Mouse (Mus musculus) kidney, embryonic 15.5 days (tissue): ENCODE measurements around the gene Rap1gap2. TPM values are rescaled to one million over a fixed set of nuclear protein-coding genes. Genes with fewer than 3 reads are reported as not detected.

Experiments
- ATAC-seq: fragments of 200-750 bp; cut with Nextera tagmentation; replicated peaks from 2 replicates; pipeline ENCODE4 v1.8.0; 2017; ENCODE audit warnings: moderate TSS enrichment; ENCODE audit not compliant: low FRiP score
- H3K27ac ChIP-seq: fragments of 300-500 bp; sonication (generic); 2 replicates; pipeline ENCODE4 v1.5.1; 2015; ENCODE audit warnings: mild to moderate bottlenecking, inconsistent platforms
- H3K27me3 ChIP-seq: fragments of 300-500 bp; sonication (generic); 2 replicates; pipeline ENCODE4 v1.6.1; 2015; ENCODE audit warnings: inconsistent platforms
- H3K36me3 ChIP-seq: fragments of 300-500 bp; sonication (generic); 2 replicates; pipeline ENCODE4 v1.6.1; 2015; ENCODE audit warnings: inconsistent platforms
- H3K4me1 ChIP-seq: fragments of 300-500 bp; sonication (generic); 2 replicates; pipeline ENCODE4 v1.6.1; 2015; ENCODE audit warnings: inconsistent platforms
- H3K4me2 ChIP-seq: fragments of 300-500 bp; sonication (generic); 2 replicates; pipeline ENCODE4 v1.6.1; 2015; ENCODE audit warnings: moderate library complexity, mild to moderate bottlenecking, inconsistent platforms
- H3K4me3 ChIP-seq: fragments of 300-500 bp; sonication (generic); replicated peaks from 2 replicates; pipeline ENCODE4 v1.5.1; 2015; ENCODE audit warnings: mild to moderate bottlenecking, inconsistent platforms
- H3K9ac ChIP-seq: fragments of 300-500 bp; sonication (generic); 2 replicates; pipeline ENCODE4 v1.6.1; 2015; ENCODE audit warnings: mild to moderate bottlenecking, inconsistent platforms
- H3K9me3 ChIP-seq: fragments of 300-500 bp; sonication (generic); replicated peaks from 2 replicates; pipeline ENCODE4 v1.6.1; 2016; ENCODE audit warnings: inconsistent platforms
- WGBS: fragments of 180-500 bp; shearing (Covaris S2); methylation state at CpG from one replicate; pipeline ENCODE4 v1.1.7; 2015; ENCODE audit warnings: mixed read lengths; 5-methylcytosine and 5-hydroxymethylcytosine counted together
- polyA plus RNA-seq: library from polyadenylated mRNA; unstranded; fragments of >200 nt; fragmentation: Nextera tagmentation; extraction: Ambion mirVana; gene quantifications from 2 replicates; pipeline ENCODE4 v1.2.1, GENCODE M21; 2015

Rap1gap2 gene
- polyA plus RNA-seq, 1 experiment from 2014 or later = 6.4 TPM

- Histone ChIP-seq H3K27ac (no peak overlapping the region), H3K36me3 (no peaks in the 10 kb centered on the region), H3K4me3 (peak overlapping the region; percentile 9; the same call in 1 of the 2 replicates), H3K9me3 (no peaks in the 10 kb centered on the region), H3K9ac (0 out of 2 replicates have a peak overlapping the region, but pooled peaks have one; percentile 8), H3K27me3 (peaks cover 42% of the 10 kb centered on the region), H3K4me1 (peaks cover 55% of the 10 kb centered on the region), H3K4me2 (peak overlapping the region; percentile 56)
- 13% methylated on average over 18 of the region's 18 CpGs for WGBS
- ATAC-seq = no peak
Observed at GRCm38 (mm10) chr11:74526180-74527158, 84.2 kb downstream of the Rap1gap2 start.

GRCm38 (mm10) chr11:74525605-74526004 is 85.1 kb downstream of the Rap1gap2 start:
- H3K4me1 ChIP-seq = peaks cover 55% of the 10 kb centered on the region
- 46% methylated on average over 9 of the region's 9 CpGs for WGBS
- peak overlapping the region; percentile 89 for H3K27ac ChIP-seq
- no peak overlapping the region for H3K4me2 ChIP-seq
- H3K9ac ChIP-seq = no peak overlapping the region
- no peaks in the 10 kb centered on the region for H3K36me3 ChIP-seq
- H3K27me3 ChIP-seq = peaks cover 50% of the 10 kb centered on the region
- H3K4me3 ChIP-seq = no peak overlapping the region
- no peaks in the 10 kb centered on the region for H3K9me3 ChIP-seq
- ATAC-seq = peak; percentile 35; the same call in 1 of the 2 replicates

DNA sequence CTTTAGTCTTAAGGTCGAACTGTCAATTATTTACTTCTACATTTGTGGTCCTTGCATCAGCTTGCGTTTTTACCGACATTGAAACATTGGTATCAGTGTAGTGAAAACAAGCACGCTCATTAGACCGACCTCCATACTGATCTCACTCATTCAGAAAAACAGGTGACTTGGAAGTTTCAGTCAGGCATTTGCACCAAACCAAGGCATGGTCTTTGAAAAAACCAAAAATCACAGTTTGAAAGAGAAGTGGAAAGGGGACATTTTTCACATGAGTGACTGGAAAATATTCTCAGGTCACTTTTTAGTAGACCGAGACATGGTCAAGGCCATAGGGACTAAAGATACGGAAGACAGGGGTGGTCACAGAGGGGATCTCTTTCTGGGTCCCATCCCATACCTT is 85.5 kb downstream of the Rap1gap2 start:
- WGBS = 72% methylated on average over 7 of the region's 7 CpGs
- peak overlapping the region; percentile 89 for H3K27ac ChIP-seq
- H3K9me3 ChIP-seq = no peaks in the 10 kb centered on the region
- H3K4me1 ChIP-seq = peaks cover 55% of the 10 kb centered on the region
- no peak overlapping the region for H3K9ac ChIP-seq
- ATAC-seq = no peak
- H3K27me3 ChIP-seq = peaks cover 51% of the 10 kb centered on the region
- 0 out of 2 replicates have a peak overlapping the region, but pooled peaks have one; percentile 87 for H3K4me2 ChIP-seq
- no peaks in the 10 kb centered on the region for H3K36me3 ChIP-seq
- no peak overlapping the region for H3K4me3 ChIP-seq

DNA sequence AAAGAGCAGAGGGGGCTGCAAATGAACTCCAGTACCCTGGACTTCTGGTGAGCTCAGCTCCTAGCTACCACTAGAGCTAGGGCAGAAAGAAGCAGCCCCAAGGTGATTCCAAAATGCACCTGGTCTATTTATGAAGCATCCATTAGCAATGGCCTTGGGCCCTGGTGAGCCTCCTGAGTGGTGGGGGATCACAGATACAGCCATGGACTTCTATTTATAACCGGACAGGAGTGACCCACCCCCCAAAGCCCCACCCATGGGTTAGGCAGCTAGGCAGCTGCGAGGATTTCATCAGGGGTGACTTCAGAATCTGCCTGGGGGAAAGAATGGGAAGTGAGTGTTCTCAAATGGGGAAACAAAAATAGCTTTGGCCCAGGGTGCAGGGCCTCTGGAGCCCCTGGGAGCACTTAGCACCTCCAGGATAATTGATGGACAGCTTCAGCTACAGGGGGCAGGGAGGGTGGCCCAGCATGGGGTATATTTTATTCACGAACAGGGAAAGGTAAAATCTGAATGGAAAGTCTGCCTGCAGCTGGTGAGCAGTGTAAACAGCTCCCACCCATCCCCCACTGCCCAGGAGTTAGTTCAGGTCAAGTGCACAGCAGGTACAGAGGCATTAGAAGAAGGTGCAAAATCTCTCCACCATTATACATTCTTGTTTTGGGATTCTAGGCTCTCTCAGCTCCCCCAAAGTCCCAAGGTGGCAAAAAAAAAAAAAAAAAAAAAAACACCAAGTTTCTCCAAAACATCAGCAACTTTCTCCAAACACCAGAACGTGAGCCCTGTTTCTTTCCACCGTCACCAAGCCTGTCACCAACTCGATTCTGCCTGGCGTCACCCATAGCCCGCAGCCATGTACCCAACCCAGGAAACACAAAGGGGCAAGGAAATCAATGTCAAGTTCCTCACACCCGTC is 86.4 kb downstream of the Rap1gap2 start:
- Histone ChIP-seq H3K4me2 (peak overlapping the region; percentile 87), H3K9me3 (no peaks in the 10 kb centered on the region), H3K27me3 (peaks cover 51% of the 10 kb centered on the region), H3K4me1 (peaks cover 55% of the 10 kb centered on the region), H3K36me3 (no peaks in the 10 kb centered on the region), H3K4me3 (peak overlapping the region; percentile 58; the same call in 1 of the 2 replicates), H3K27ac (peak overlapping the region; percentile 89), H3K9ac (no peak overlapping the region)
- WGBS = 50% methylated on average over 9 of the region's 9 CpGs
- ATAC-seq = peak; percentile 20

DNA sequence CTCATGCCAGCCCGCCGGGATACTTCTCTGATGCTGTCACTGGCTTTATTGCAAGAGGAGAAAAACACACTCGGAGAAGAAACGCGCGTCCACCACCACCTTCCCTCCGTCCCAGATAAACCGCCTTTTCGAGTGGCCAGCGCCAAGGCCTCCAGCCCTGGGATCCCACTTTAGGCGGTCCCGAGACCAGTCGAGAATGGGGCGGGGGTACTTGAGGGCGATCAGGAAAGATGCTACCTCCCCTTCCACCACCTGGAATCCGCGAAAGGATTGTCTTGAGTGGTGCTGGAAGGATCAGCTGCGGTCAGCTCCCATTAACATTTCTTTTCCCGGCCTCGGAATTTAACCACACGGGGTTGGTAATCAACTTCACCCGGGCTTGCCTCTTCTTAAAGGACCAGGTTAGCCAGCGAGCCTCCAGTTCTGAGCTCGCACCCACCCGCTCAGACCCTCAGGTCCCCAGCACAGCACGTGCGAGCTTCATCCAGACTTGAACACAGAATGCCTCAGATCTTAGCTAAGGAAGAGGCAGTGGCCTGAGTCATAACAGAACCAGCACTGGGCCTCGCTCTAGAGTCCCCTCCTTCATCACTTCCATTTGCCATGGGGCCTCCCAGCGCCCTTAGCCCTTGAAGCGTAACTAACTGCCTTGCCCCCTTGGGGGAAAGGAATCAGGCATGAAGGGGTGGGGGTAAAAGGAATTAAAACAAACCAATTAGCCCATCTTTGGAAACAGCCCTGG is 87.3 kb downstream of the Rap1gap2 start:
- H3K27ac ChIP-seq = peak overlapping the region; percentile 89
- H3K27me3 ChIP-seq = peaks cover 51% of the 10 kb centered on the region
- peak overlapping the region; percentile 87 for H3K4me2 ChIP-seq
- ATAC-seq = peak; percentile 19
- H3K36me3 ChIP-seq = no peaks in the 10 kb centered on the region
- peak overlapping the region; percentile 58 for H3K4me3 ChIP-seq
- 3% methylated on average over 30 of the region's 30 CpGs for WGBS
- peak overlapping the region; percentile 66 for H3K9ac ChIP-seq
- peaks cover 55% of the 10 kb centered on the region for H3K4me1 ChIP-seq
- no peaks in the 10 kb centered on the region for H3K9me3 ChIP-seq

- ATAC-seq = peak; percentile 74
- Histone ChIP-seq H3K4me3 (peak overlapping the region; percentile 58), H3K9me3 (no peaks in the 10 kb centered on the region), H3K27me3 (peaks cover 46% of the 10 kb centered on the region), H3K4me2 (peak overlapping the region; percentile 87), H3K4me1 (peaks cover 55% of the 10 kb centered on the region), H3K36me3 (no peaks in the 10 kb centered on the region), H3K9ac (peak overlapping the region; percentile 66), H3K27ac (peak overlapping the region; percentile 89)
- under 1% methylated on average over 83 of the region's 87 CpGs for WGBS
Observed at GRCm38 (mm10) chr11:74522487-74523209, 88.1 kb downstream of the Rap1gap2 start.

GRCm38 (mm10) chr11:74521981-74522486 is 88.7 kb downstream of the Rap1gap2 start:
- peak; percentile 33; the same call in 1 of the 2 replicates for ATAC-seq
- 1% methylated on average over 29 of the region's 29 CpGs for whole genome bisulfite sequencing
- Histone ChIP-seq H3K9ac (peak overlapping the region; percentile 66), H3K27ac (peak overlapping the region; percentile 89), H3K36me3 (no peaks in the 10 kb centered on the region), H3K27me3 (peaks cover 43% of the 10 kb centered on the region), H3K9me3 (no peaks in the 10 kb centered on the region), H3K4me2 (peak overlapping the region; percentile 87), H3K4me3 (peak overlapping the region; percentile 58), H3K4me1 (peaks cover 51% of the 10 kb centered on the region)

- H3K4me1 ChIP-seq = peaks cover 41% of the 10 kb centered on the region
- ATAC-seq = no peak
- no peaks in the 10 kb centered on the region for H3K36me3 ChIP-seq
- no peaks in the 10 kb centered on the region for H3K9me3 ChIP-seq
- 82% methylated on average over 3 of the region's 3 CpGs for WGBS
- 0 out of 2 replicates have a peak overlapping the region, but pooled peaks have one; percentile 5 for H3K4me2 ChIP-seq
- H3K4me3 ChIP-seq = no peak overlapping the region
- H3K9ac ChIP-seq = no peak overlapping the region
- H3K27me3 ChIP-seq = peaks cover 43% of the 10 kb centered on the region
- H3K27ac ChIP-seq = no peak overlapping the region
Observed at GRCm38 (mm10) chr11:74520201-74520600, 90.5 kb downstream of the Rap1gap2 start.

GRCm38 (mm10) chr11:74516112-74516511 is 94.6 kb downstream of the Rap1gap2 start:
- Histone ChIP-seq H3K27me3 (peaks cover 7% of the 10 kb centered on the region), H3K4me3 (no peak overlapping the region), H3K9ac (no peak overlapping the region), H3K4me2 (no peak overlapping the region), H3K27ac (no peak overlapping the region), H3K9me3 (no peaks in the 10 kb centered on the region), H3K4me1 (peaks cover 11% of the 10 kb centered on the region), H3K36me3 (no peaks in the 10 kb centered on the region)
- ATAC-seq = no peak
- WGBS = 64% methylated on average over 5 of the region's 5 CpGs

DNA sequence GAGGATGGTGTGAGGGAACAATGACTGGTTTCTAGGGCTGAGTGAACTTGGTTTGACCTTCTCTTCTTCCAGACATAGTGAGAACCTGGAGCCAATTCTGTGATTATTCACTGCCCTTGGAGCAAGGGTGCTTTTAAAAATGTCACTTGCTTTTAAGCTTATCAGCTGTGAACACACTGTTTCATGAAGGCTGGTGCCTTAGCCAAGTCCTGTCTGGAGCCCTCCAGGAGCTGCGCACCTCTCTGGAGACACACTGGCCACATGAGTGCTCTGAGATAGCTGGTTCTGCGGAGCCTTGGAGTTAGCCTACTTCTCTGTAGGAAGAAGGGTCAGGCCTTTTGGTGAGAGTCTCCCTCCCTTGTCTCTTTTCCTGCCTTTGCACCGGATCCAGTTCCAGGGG is 95.7 kb downstream of the Rap1gap2 start:
- Histone ChIP-seq H3K9ac (no peak overlapping the region), H3K27ac (no peak overlapping the region), H3K9me3 (no peaks in the 10 kb centered on the region), H3K4me1 (peaks cover 10% of the 10 kb centered on the region), H3K36me3 (no peaks in the 10 kb centered on the region), H3K27me3 (no peaks in the 10 kb centered on the region), H3K4me2 (no peak overlapping the region), H3K4me3 (no peak overlapping the region)
- 72% methylated on average over 3 of the region's 3 CpGs for WGBS
- ATAC-seq = no peak
